Mouse (Mus musculus): ENCODE results near the gene Agrp. TPM values are rescaled to one million over a fixed set of nuclear protein-coding genes. Genes with fewer than 3 reads are reported as not detected.

Gene Agrp
- total and polyA plus RNA-seq, 3 experiments, result 0.63 TPM; not detected in 2

GRCm38 (mm10) chr8:105521061-105521460, 116.1 kb downstream of the Agrp start:
- Histone ChIP-seq H3K9ac (ENCODE audit: control insufficient read depth, low read depth, low read length, poor library complexity, severe bottlenecking) (no peak overlapping the region), H3K4me3 (ENCODE audit: control insufficient read depth in 1 of 2, insufficient read depth in 1 of 2, low read depth in 2 of 2, low read length in 2 of 2) (no peak overlapping the region), H3K4me1 (ENCODE audit: control insufficient read depth in 1 of 2, insufficient read depth in 2 of 2, low read length in 2 of 2) (peaks cover 5 to 16% of the 10 kb centered on the region in 2 experiments), H3K36me3 (ENCODE audit: control insufficient read depth in 1 of 2, insufficient read depth in 2 of 2, low read length in 2 of 2) (peaks cover 0 to 7% of the 10 kb centered on the region in 2 experiments; a peak in 3 of 4 replicates), H3K27me3 (ENCODE audit: control insufficient read depth in 1 of 2, insufficient read depth in 2 of 2, low read length in 2 of 2) (no peaks in the 10 kb centered on the region), H3K9me3 (replicated peaks; ENCODE audit: insufficient read depth, low read length) (no peaks in the 10 kb centered on the region), H3K79me2 (ENCODE audit: control insufficient read depth, insufficient read depth, low read length, poor library complexity) (no peaks in the 10 kb centered on the region), H3K27ac (ENCODE audit: control insufficient read depth, low read depth, low read length) (no peak overlapping the region)
- DNase-seq (ENCODE audit: low read depth, low spot score), result no peak
- no peak for TF ChIP-seq MAX (IDR thresholded peaks at IDR 0.05; ENCODE audit: low read length)
- TF ChIP-seq GATA1 (IDR thresholded peaks at IDR 0.05; ENCODE audit: low read depth, low read length), result peak; percentile 28; the same call in 1 of the 2 replicates

DNA sequence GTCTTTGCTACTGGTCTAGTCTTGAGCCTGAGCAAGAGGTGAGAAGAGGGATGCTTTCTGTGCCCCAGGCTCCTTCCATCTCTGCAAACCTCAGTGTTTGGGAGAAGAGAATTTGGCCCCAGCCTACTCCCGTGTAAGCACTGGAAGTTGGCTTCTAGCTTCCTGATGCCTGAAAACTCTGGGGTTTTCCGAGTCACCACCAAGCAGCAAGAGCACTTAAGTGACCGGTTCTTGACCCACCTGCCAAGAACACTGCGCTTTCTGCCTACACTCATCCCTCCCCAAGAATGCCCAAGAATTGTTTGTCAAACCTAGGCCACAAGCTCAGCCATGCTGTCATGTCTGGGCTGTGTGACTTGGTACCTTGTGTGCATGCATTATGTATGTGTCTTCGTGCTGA, 116.7 kb downstream of the Agrp start:
- H3K36me3 ChIP-seq (ENCODE audit: control insufficient read depth in 1 of 2, insufficient read depth in 2 of 2, low read length in 2 of 2), result peaks cover 0 to 7% of the 10 kb centered on the region in 2 experiments; a peak in 3 of 4 replicates
- TF ChIP-seq KAT2A (conservative IDR thresholded peaks at IDR 0.05; ENCODE audit: low read depth, low read length) (no peak), MXI1 (IDR thresholded peaks at IDR 0.05; ENCODE audit: low read depth, low read length) (no peak), ZNF384 (IDR thresholded peaks at IDR 0.05; ENCODE audit: low read depth, low read length) (no peak), POLR2AphosphoS5 (IDR thresholded peaks at IDR 0.05; ENCODE audit: borderline replicate concordance, low read depth, low read length) (no peak), POLR2A (IDR thresholded peaks at IDR 0.05; ENCODE audit: control insufficient read depth in 1 of 2, insufficient read depth in 1 of 2, low read depth in 1 of 2, low read length in 2 of 2, poor library complexity in 1 of 2) (no peak), MAX (IDR thresholded peaks at IDR 0.05; ENCODE audit: low read length) (no peak), SMC3 (IDR thresholded peaks at IDR 0.05; ENCODE audit: low read depth, low read length) (no peak), NELFE (IDR thresholded peaks at IDR 0.05; ENCODE audit: low read depth, low read length) (no peak), CTCF (IDR thresholded peaks at IDR 0.05 in 2 of 3, conservative IDR thresholded peaks at IDR 0.05 in 1 of 3; ENCODE audit: control insufficient read depth in 1 of 3, insufficient read depth in 1 of 3, low read depth in 2 of 3, low read length in 3 of 3, poor library complexity in 1 of 3, severe bottlenecking in 1 of 3) (no peak), USF1 (IDR thresholded peaks at IDR 0.05; ENCODE audit: low read depth, low read length) (no peak), POLR2AphosphoS2 (IDR thresholded peaks at IDR 0.05; ENCODE audit: low read length) (no peak), ZC3H11A (IDR thresholded peaks at IDR 0.05; ENCODE audit: low read depth, low read length) (no peak), EP300 (IDR thresholded peaks at IDR 0.05; ENCODE audit: low read depth in 1 of 2, low read length in 2 of 2) (no peak), CHD1 (IDR thresholded peaks at IDR 0.05; ENCODE audit: low read depth, low read length) (no peak), HCFC1 (IDR thresholded peaks at IDR 0.05; ENCODE audit: low read depth, low read length) (no peak), GABPA (IDR thresholded peaks at IDR 0.05; ENCODE audit: low read depth, low read length) (no peak), ELF1 (IDR thresholded peaks at IDR 0.05; ENCODE audit: low read depth, low read length) (no peak), ETS1 (IDR thresholded peaks at IDR 0.05; ENCODE audit: low read depth, low read length) (no peak)

More for the DNA sequence above, 116.7 kb downstream of the Agrp start:
- Histone ChIP-seq H3K79me2 (ENCODE audit: control insufficient read depth, insufficient read depth, low read length, poor library complexity) (no peaks in the 10 kb centered on the region), H3K27ac (ENCODE audit: control insufficient read depth, low read depth, low read length) (no peak overlapping the region), H3K4me1 (ENCODE audit: control insufficient read depth in 1 of 2, insufficient read depth in 2 of 2, low read length in 2 of 2) (peaks cover 5 to 17% of the 10 kb centered on the region in 2 experiments), H3K4me3 (ENCODE audit: control insufficient read depth in 1 of 2, insufficient read depth in 1 of 2, low read depth in 2 of 2, low read length in 2 of 2) (no peak overlapping the region), H3K27me3 (ENCODE audit: control insufficient read depth in 1 of 2, insufficient read depth in 2 of 2, low read length in 2 of 2) (no peaks in the 10 kb centered on the region), H3K9me3 (replicated peaks; ENCODE audit: insufficient read depth, low read length) (no peaks in the 10 kb centered on the region), H3K9ac (ENCODE audit: control insufficient read depth, low read depth, low read length, poor library complexity, severe bottlenecking) (no peak overlapping the region)
- DNase-seq (ENCODE audit: low read depth, low spot score), result no peak

Data from MEL (cell line).